Mouse (Mus musculus): ENCODE data around the gene Pnma1. TPM values are rescaled to one million over a fixed set of nuclear protein-coding genes. Genes with fewer than 3 reads are reported as not detected.

Pnma1 gene
- polyA plus RNA-seq, 1 experiment: 0.46 TPM

GRCm38 (mm10) chr12:84132265-84132664, 16.0 kb downstream of the Pnma1 start:
- no peak overlapping the region for H3K4me2 ChIP-seq (ENCODE audit: low read depth)
- TF ChIP-seq USF1 (IDR thresholded peaks at IDR 0.05; ENCODE audit: low read depth) (no peak), TCF3 (IDR thresholded peaks at IDR 0.05; ENCODE audit: insufficient read length, low read depth) (no peak), TCF12 (IDR thresholded peaks at IDR 0.05; ENCODE audit: insufficient read depth, poor library complexity, severe bottlenecking) (no peak)
- H3K79me2 ChIP-seq (ENCODE audit: control insufficient read depth, insufficient read depth): no peaks in the 10 kb centered on the region
- H3ac ChIP-seq (ENCODE audit: control insufficient read depth, insufficient read length): no peak overlapping the region
- H3K27me3 ChIP-seq (ENCODE audit: control insufficient read depth, insufficient read depth, insufficient read length): no peaks in the 10 kb centered on the region
- H3K36me3 ChIP-seq (ENCODE audit: control insufficient read depth, insufficient read depth): peaks cover 16% of the 10 kb centered on the region
- H3K4me3 ChIP-seq: no peak overlapping the region

GRCm38 (mm10) chr12:84129931-84130330, 18.4 kb downstream of the Pnma1 start:
- Histone ChIP-seq H3ac (ENCODE audit: control insufficient read depth, insufficient read length) (no peak overlapping the region), H3K36me3 (ENCODE audit: control insufficient read depth, insufficient read depth) (peaks cover 15% of the 10 kb centered on the region), H3K27me3 (ENCODE audit: control insufficient read depth, insufficient read depth, insufficient read length) (no peaks in the 10 kb centered on the region), H3K4me2 (ENCODE audit: low read depth) (no peak overlapping the region), H3K79me2 (ENCODE audit: control insufficient read depth, insufficient read depth) (no peaks in the 10 kb centered on the region), H3K4me3 (no peak overlapping the region)
- no peak for TF ChIP-seq SRF (IDR thresholded peaks at IDR 0.05; ENCODE audit: control insufficient read depth, insufficient read length, low read depth)
- no peak for TF ChIP-seq CEBPB (IDR thresholded peaks at IDR 0.05; ENCODE audit: insufficient read depth, poor library complexity, severe bottlenecking)
- TF ChIP-seq MAX (IDR thresholded peaks at IDR 0.05; ENCODE audit: low read depth): no peak
- TF ChIP-seq MYOD1 (IDR thresholded peaks at IDR 0.05; ENCODE audit: control insufficient read depth in 1 of 3, insufficient read length in 2 of 3, low read depth in 2 of 3): no peak
- no peak for TF ChIP-seq USF1 (IDR thresholded peaks at IDR 0.05; ENCODE audit: low read depth)
- TF ChIP-seq REST (IDR thresholded peaks at IDR 0.05; ENCODE audit: insufficient read depth, insufficient read length): no peak
- TF ChIP-seq POLR2AphosphoS2 (IDR thresholded peaks at IDR 0.05; ENCODE audit: insufficient read length, low read depth): no peak
- TF ChIP-seq E2F4 (IDR thresholded peaks at IDR 0.05; ENCODE audit: insufficient read depth): no peak
- no peak for TF ChIP-seq MYOG (IDR thresholded peaks at IDR 0.05; ENCODE audit: control insufficient read depth in 1 of 3, insufficient read depth in 1 of 3, insufficient read length in 2 of 3, low read depth in 2 of 3)
- no peak for TF ChIP-seq TCF3 (IDR thresholded peaks at IDR 0.05; ENCODE audit: insufficient read length, low read depth)
- no peak for TF ChIP-seq POLR2A (IDR thresholded peaks at IDR 0.05; ENCODE audit: insufficient read length, low read depth)
- TF ChIP-seq TCF12 (IDR thresholded peaks at IDR 0.05; ENCODE audit: insufficient read depth, poor library complexity, severe bottlenecking): no peak

GRCm38 (mm10) chr12:84128576-84128975, 19.7 kb downstream of the Pnma1 start:
- Histone ChIP-seq H3ac (ENCODE audit: control insufficient read depth, insufficient read length) (no peak overlapping the region), H3K27me3 (ENCODE audit: control insufficient read depth, insufficient read depth, insufficient read length) (no peaks in the 10 kb centered on the region), H3K79me2 (ENCODE audit: control insufficient read depth, insufficient read depth) (no peaks in the 10 kb centered on the region), H3K4me3 (no peak overlapping the region), H3K4me2 (ENCODE audit: low read depth) (no peak overlapping the region), H3K36me3 (ENCODE audit: control insufficient read depth, insufficient read depth) (peaks cover 28% of the 10 kb centered on the region)
- TF ChIP-seq POLR2AphosphoS2 (IDR thresholded peaks at IDR 0.05; ENCODE audit: insufficient read length, low read depth) (no peak), TCF12 (IDR thresholded peaks at IDR 0.05; ENCODE audit: insufficient read depth, poor library complexity, severe bottlenecking) (no peak), USF1 (IDR thresholded peaks at IDR 0.05; ENCODE audit: low read depth) (no peak), SRF (IDR thresholded peaks at IDR 0.05; ENCODE audit: control insufficient read depth, insufficient read length, low read depth) (no peak), E2F4 (IDR thresholded peaks at IDR 0.05; ENCODE audit: insufficient read depth) (no peak), POLR2A (IDR thresholded peaks at IDR 0.05; ENCODE audit: insufficient read length, low read depth) (no peak), REST (IDR thresholded peaks at IDR 0.05; ENCODE audit: insufficient read depth, insufficient read length) (no peak), MYOD1 (IDR thresholded peaks at IDR 0.05; ENCODE audit: control insufficient read depth in 1 of 3, insufficient read length in 2 of 3, low read depth in 2 of 3) (no peak), TCF3 (IDR thresholded peaks at IDR 0.05; ENCODE audit: insufficient read length, low read depth) (no peak)

DNA sequence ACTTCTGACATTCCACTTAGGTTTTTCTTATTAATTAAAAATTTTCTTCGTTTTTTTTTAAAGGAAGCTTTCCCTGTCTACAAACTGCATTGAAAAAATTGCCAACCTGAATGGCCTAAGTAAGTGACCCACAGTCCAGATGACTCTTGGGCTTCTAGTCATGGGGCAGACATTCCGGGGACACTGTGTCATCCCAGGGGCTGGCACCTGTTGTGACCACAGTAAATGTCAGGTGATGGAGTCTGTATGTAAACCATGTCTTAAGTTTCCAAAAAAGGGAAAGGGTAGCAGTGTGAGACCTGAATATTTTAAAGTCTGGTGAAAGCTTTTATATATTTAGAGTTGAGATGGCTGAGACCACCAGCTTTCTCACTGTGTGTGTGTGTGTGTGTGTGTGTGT, 21.4 kb downstream of the Pnma1 start:
- H3K4me2 ChIP-seq (ENCODE audit: low read depth): peak overlapping the region; percentile 30
- TF ChIP-seq MAX (IDR thresholded peaks at IDR 0.05; ENCODE audit: low read depth): no peak
- peak; percentile 91 for TF ChIP-seq SRF (IDR thresholded peaks at IDR 0.05; ENCODE audit: control insufficient read depth, insufficient read length, low read depth)
- peak in 2 of 3 experiments; percentile 77 to 92 for TF ChIP-seq MYOD1 (IDR thresholded peaks at IDR 0.05; ENCODE audit: control insufficient read depth in 1 of 3, insufficient read length in 2 of 3, low read depth in 2 of 3)
- peak; percentile 33 for TF ChIP-seq USF1 (IDR thresholded peaks at IDR 0.05; ENCODE audit: low read depth)
- TF ChIP-seq MYOG (IDR thresholded peaks at IDR 0.05; ENCODE audit: control insufficient read depth in 1 of 3, insufficient read depth in 1 of 3, insufficient read length in 2 of 3, low read depth in 2 of 3): peak; percentile 46 to 87 (median 78)
- TF ChIP-seq TCF12 (IDR thresholded peaks at IDR 0.05; ENCODE audit: insufficient read depth, poor library complexity, severe bottlenecking): peak; percentile 66
- no peak for TF ChIP-seq POLR2A (IDR thresholded peaks at IDR 0.05; ENCODE audit: insufficient read length, low read depth)
- TF ChIP-seq POLR2AphosphoS2 (IDR thresholded peaks at IDR 0.05; ENCODE audit: insufficient read length, low read depth): no peak
- no peaks in the 10 kb centered on the region for H3K27me3 ChIP-seq (ENCODE audit: control insufficient read depth, insufficient read depth, insufficient read length)
- H3K36me3 ChIP-seq (ENCODE audit: control insufficient read depth, insufficient read depth): peaks cover 26% of the 10 kb centered on the region
- no peak overlapping the region for H3K4me3 ChIP-seq
- no peaks in the 10 kb centered on the region for H3K79me2 ChIP-seq (ENCODE audit: control insufficient read depth, insufficient read depth)
- no peak overlapping the region for H3ac ChIP-seq (ENCODE audit: control insufficient read depth, insufficient read length)

- Histone ChIP-seq H3K36me3 (ENCODE audit: control insufficient read depth, insufficient read depth) (peaks cover 20% of the 10 kb centered on the region), H3ac (ENCODE audit: control insufficient read depth, insufficient read length) (no peak overlapping the region), H3K4me3 (no peak overlapping the region), H3K79me2 (ENCODE audit: control insufficient read depth, insufficient read depth) (no peaks in the 10 kb centered on the region), H3K4me2 (ENCODE audit: low read depth) (no peak overlapping the region), H3K27me3 (ENCODE audit: control insufficient read depth, insufficient read depth, insufficient read length) (no peaks in the 10 kb centered on the region)
- TF ChIP-seq MAX (IDR thresholded peaks at IDR 0.05; ENCODE audit: low read depth) (no peak), SRF (IDR thresholded peaks at IDR 0.05; ENCODE audit: control insufficient read depth, insufficient read length, low read depth) (no peak), REST (IDR thresholded peaks at IDR 0.05; ENCODE audit: insufficient read depth, insufficient read length) (no peak), MYOG (IDR thresholded peaks at IDR 0.05; ENCODE audit: control insufficient read depth in 1 of 3, insufficient read depth in 1 of 3, insufficient read length in 2 of 3, low read depth in 2 of 3) (no peak), USF1 (IDR thresholded peaks at IDR 0.05; ENCODE audit: low read depth) (no peak), POLR2A (IDR thresholded peaks at IDR 0.05; ENCODE audit: insufficient read length, low read depth) (no peak), TCF3 (IDR thresholded peaks at IDR 0.05; ENCODE audit: insufficient read length, low read depth) (no peak), POLR2AphosphoS2 (IDR thresholded peaks at IDR 0.05; ENCODE audit: insufficient read length, low read depth) (no peak), TCF12 (IDR thresholded peaks at IDR 0.05; ENCODE audit: insufficient read depth, poor library complexity, severe bottlenecking) (no peak), CEBPB (IDR thresholded peaks at IDR 0.05; ENCODE audit: insufficient read depth, poor library complexity, severe bottlenecking) (no peak), MYOD1 (IDR thresholded peaks at IDR 0.05; ENCODE audit: control insufficient read depth in 1 of 3, insufficient read length in 2 of 3, low read depth in 2 of 3) (no peak), E2F4 (IDR thresholded peaks at IDR 0.05; ENCODE audit: insufficient read depth) (no peak)
Measured at GRCm38 (mm10) chr12:84125892-84126291, 22.4 kb downstream of the Pnma1 start.
